Mouse (Mus musculus): ENCODE data around the gene Gm5916. TPM values are rescaled to one million over a fixed set of nuclear protein-coding genes. Genes with fewer than 3 reads are reported as not detected.

Gm5916 gene
- not detected for total RNA-seq (2021)
- long read RNA-seq, experiment 1: 0 reads
- long read RNA-seq, experiment 2: 0 reads

- DNase-seq: no peak
These were observed at the start of gene Gm5916 for GRCm38 (mm10) chr9:36128679-36129078. Gene Gm5916, minus strand, starts transcription at chr9:36128779.

Other genes starting within 250 kb of the Gm5916 start
- gene 9230113P08Rik, start 220.4 kb downstream of the Gm5916 start, total RNA-seq (2021): not detected

Measured in gastrocnemius, postnatal 10 days (tissue).